Mouse (Mus musculus): ENCODE results near the gene Mtmr14. TPM values are rescaled to one million over a fixed set of nuclear protein-coding genes. Genes with fewer than 3 reads are reported as not detected.

The Mtmr14 gene
- polyA plus RNA-seq, 1 experiment, result 479 TPM

- H3K27me3 ChIP-seq (replicated peaks), result peaks cover 3% of the 10 kb centered on the region
- H3K4me1 ChIP-seq, result peaks cover 50% of the 10 kb centered on the region
- peak overlapping the region; percentile 98 for H3K4me3 ChIP-seq (replicated peaks)
- peaks cover 43% of the 10 kb centered on the region for H3K36me3 ChIP-seq (replicated peaks; ENCODE audit: low read length)
- TF ChIP-seq FLI1 (IDR thresholded peaks at IDR 0.05; ENCODE audit: low read length), result no peak
- no peak for TF ChIP-seq GATA1 (IDR thresholded peaks at IDR 0.05; ENCODE audit: borderline replicate concordance, low read length)
- no peaks in the 10 kb centered on the region for H3K9me3 ChIP-seq
Observed at GRCm38 (mm10) chr6:113238442-113238841, 799 bp downstream of the Mtmr14 start.

- Histone ChIP-seq H3K36me3 (replicated peaks; ENCODE audit: low read length) (peaks cover 82% of the 10 kb centered on the region), H3K27me3 (replicated peaks) (no peaks in the 10 kb centered on the region), H3K9me3 (no peaks in the 10 kb centered on the region), H3K4me1 (peaks cover 84% of the 10 kb centered on the region), H3K4me3 (replicated peaks) (peak overlapping the region; percentile 39)
- no peak for TF ChIP-seq GATA1 (IDR thresholded peaks at IDR 0.05; ENCODE audit: borderline replicate concordance, low read length)
- no peak for TF ChIP-seq FLI1 (IDR thresholded peaks at IDR 0.05; ENCODE audit: low read length)
Observed at GRCm38 (mm10) chr6:113242753-113243152, 5.1 kb downstream of the Mtmr14 start.

GRCm38 (mm10) chr6:113245585-113245984, 7.9 kb downstream of the Mtmr14 start:
- H3K4me3 ChIP-seq (replicated peaks), result peak overlapping the region; percentile 77
- no peaks in the 10 kb centered on the region for H3K9me3 ChIP-seq
- peaks cover 83% of the 10 kb centered on the region for H3K4me1 ChIP-seq
- TF ChIP-seq FLI1 (IDR thresholded peaks at IDR 0.05; ENCODE audit: low read length), result no peak
- TF ChIP-seq GATA1 (IDR thresholded peaks at IDR 0.05; ENCODE audit: borderline replicate concordance, low read length), result no peak; the same call in 2 of the 3 replicates
- peaks cover 93% of the 10 kb centered on the region for H3K36me3 ChIP-seq (replicated peaks; ENCODE audit: low read length)
- no peaks in the 10 kb centered on the region for H3K27me3 ChIP-seq (replicated peaks)

GRCm38 (mm10) chr6:113250786-113251185, 13.1 kb downstream of the Mtmr14 start:
- peaks cover 67% of the 10 kb centered on the region for H3K4me1 ChIP-seq
- peaks cover 99% of the 10 kb centered on the region for H3K36me3 ChIP-seq (replicated peaks; ENCODE audit: low read length)
- TF ChIP-seq FLI1 (IDR thresholded peaks at IDR 0.05; ENCODE audit: low read length) (no peak), GATA1 (IDR thresholded peaks at IDR 0.05; ENCODE audit: borderline replicate concordance, low read length) (no peak)
- H3K27me3 ChIP-seq (replicated peaks), result no peaks in the 10 kb centered on the region
- no peaks in the 10 kb centered on the region for H3K9me3 ChIP-seq
- no peak overlapping the region for H3K4me3 ChIP-seq (replicated peaks)

- Histone ChIP-seq H3K36me3 (replicated peaks; ENCODE audit: low read length) (peaks cover 99% of the 10 kb centered on the region), H3K4me3 (replicated peaks) (no peak overlapping the region), H3K27me3 (replicated peaks) (no peaks in the 10 kb centered on the region), H3K4me1 (peaks cover 57% of the 10 kb centered on the region), H3K9me3 (no peaks in the 10 kb centered on the region)
- no peak for TF ChIP-seq FLI1 (IDR thresholded peaks at IDR 0.05; ENCODE audit: low read length)
- TF ChIP-seq GATA1 (IDR thresholded peaks at IDR 0.05; ENCODE audit: borderline replicate concordance, low read length), result no peak
Observed at GRCm38 (mm10) chr6:113251921-113252320, 14.3 kb downstream of the Mtmr14 start.

GRCm38 (mm10) chr6:113254899-113255298, 17.3 kb downstream of the Mtmr14 start:
- Histone ChIP-seq H3K4me3 (replicated peaks) (no peak overlapping the region), H3K27me3 (replicated peaks) (no peaks in the 10 kb centered on the region), H3K4me1 (peaks cover 31% of the 10 kb centered on the region), H3K36me3 (replicated peaks; ENCODE audit: low read length) (peaks cover 98% of the 10 kb centered on the region), H3K9me3 (no peaks in the 10 kb centered on the region)
- no peak for TF ChIP-seq FLI1 (IDR thresholded peaks at IDR 0.05; ENCODE audit: low read length)
- no peak for TF ChIP-seq GATA1 (IDR thresholded peaks at IDR 0.05; ENCODE audit: borderline replicate concordance, low read length)

- Histone ChIP-seq H3K4me3 (replicated peaks) (no peak overlapping the region), H3K36me3 (replicated peaks; ENCODE audit: low read length) (peaks cover 98% of the 10 kb centered on the region)
Observed at GRCm38 (mm10) chr6:113261174-113261858, 23.7 kb downstream of the Mtmr14 start.

GRCm38 (mm10) chr6:113263531-113263930, 25.9 kb downstream of the Mtmr14 start:
- TF ChIP-seq GATA1 (IDR thresholded peaks at IDR 0.05; ENCODE audit: borderline replicate concordance, low read length) (no peak), FLI1 (IDR thresholded peaks at IDR 0.05; ENCODE audit: low read length) (no peak)
- Histone ChIP-seq H3K4me1 (no peaks in the 10 kb centered on the region), H3K4me3 (replicated peaks) (no peak overlapping the region), H3K36me3 (replicated peaks; ENCODE audit: low read length) (peaks cover 99% of the 10 kb centered on the region), H3K9me3 (no peaks in the 10 kb centered on the region), H3K27me3 (replicated peaks) (no peaks in the 10 kb centered on the region)

More at GRCm38 (mm10) chr6:113261174-113261858, 23.7 kb downstream of the Mtmr14 start:
- Histone ChIP-seq H3K9me3 (no peaks in the 10 kb centered on the region), H3K27me3 (replicated peaks) (no peaks in the 10 kb centered on the region), H3K4me1 (no peaks in the 10 kb centered on the region)
- TF ChIP-seq FLI1 (IDR thresholded peaks at IDR 0.05; ENCODE audit: low read length), result no peak
- TF ChIP-seq GATA1 (IDR thresholded peaks at IDR 0.05; ENCODE audit: borderline replicate concordance, low read length), result no peak

- Histone ChIP-seq H3K9me3 (no peaks in the 10 kb centered on the region), H3K27me3 (replicated peaks) (no peaks in the 10 kb centered on the region), H3K36me3 (replicated peaks; ENCODE audit: low read length) (peaks cover 99% of the 10 kb centered on the region), H3K4me1 (no peaks in the 10 kb centered on the region), H3K4me3 (replicated peaks) (no peak overlapping the region)
- no peak for TF ChIP-seq GATA1 (IDR thresholded peaks at IDR 0.05; ENCODE audit: borderline replicate concordance, low read length)
- no peak for TF ChIP-seq FLI1 (IDR thresholded peaks at IDR 0.05; ENCODE audit: low read length)
Observed at GRCm38 (mm10) chr6:113264429-113264828, 26.8 kb downstream of the Mtmr14 start.

GRCm38 (mm10) chr6:113266996-113267655, 29.5 kb downstream of the Mtmr14 start:
- no peak for TF ChIP-seq GATA1 (IDR thresholded peaks at IDR 0.05; ENCODE audit: borderline replicate concordance, low read length)
- TF ChIP-seq FLI1 (IDR thresholded peaks at IDR 0.05; ENCODE audit: low read length), result no peak
- H3K36me3 ChIP-seq (replicated peaks; ENCODE audit: low read length), result peaks cover 99% of the 10 kb centered on the region
- no peaks in the 10 kb centered on the region for H3K4me1 ChIP-seq
- H3K27me3 ChIP-seq (replicated peaks), result no peaks in the 10 kb centered on the region
- H3K9me3 ChIP-seq, result no peaks in the 10 kb centered on the region
- no peak overlapping the region for H3K4me3 ChIP-seq (replicated peaks)

Data from megakaryocyte, embryonic 14.5 days (primary cell).